Mouse (Mus musculus) olfactory bulb, adult 2 months (tissue): ENCODE measurements at regions not wholly inside any gene's neighbourhood (a gene's known extent, or its start where the extent isn't known, plus 50 kb on each side); places are given as distances from the start of the nearest gene placed in this dataset.

Source experiments
- H3K27ac ChIP-seq: fragments of 200-500 bp; 2 replicates; pipeline ENCODE4 v1.5.1; 2012; ENCODE audit warnings: low read depth, low read length; ENCODE audit not compliant: insufficient read depth
- H3K4me1 ChIP-seq: fragments of 200-500 bp; 2 replicates; pipeline ENCODE4 v1.6.1; 2012; ENCODE audit warnings: low read length; ENCODE audit not compliant: control insufficient read depth, insufficient read depth
- H3K4me3 ChIP-seq: fragments of 200-500 bp; 2 replicates; pipeline ENCODE4 v1.5.1; 2012; ENCODE audit warnings: mild to moderate bottlenecking, low read depth, low read length, moderate library complexity; ENCODE audit not compliant: insufficient read depth
- CTCF ChIP-seq: fragments of 200-500 bp; IDR thresholded peaks from 2 replicates; pipeline ENCODE4 v1.5.1; 2012; ENCODE audit warnings: low read depth, mild to moderate bottlenecking, low read length, moderate library complexity; ENCODE audit not compliant: insufficient read depth
- POLR2A ChIP-seq: fragments of 200-500 bp; IDR thresholded peaks from 2 replicates; pipeline ENCODE4 v1.6.1; 2012; ENCODE audit warnings: mild to moderate bottlenecking, low read depth, low read length, moderate library complexity; ENCODE audit not compliant: insufficient read depth
- WGBS: fragments of 180-500 bp; shearing (Covaris S2); methylation state at CpG from one replicate; pipeline ENCODE4 v1.1.7; 2018; 5-methylcytosine and 5-hydroxymethylcytosine counted together

DNA sequence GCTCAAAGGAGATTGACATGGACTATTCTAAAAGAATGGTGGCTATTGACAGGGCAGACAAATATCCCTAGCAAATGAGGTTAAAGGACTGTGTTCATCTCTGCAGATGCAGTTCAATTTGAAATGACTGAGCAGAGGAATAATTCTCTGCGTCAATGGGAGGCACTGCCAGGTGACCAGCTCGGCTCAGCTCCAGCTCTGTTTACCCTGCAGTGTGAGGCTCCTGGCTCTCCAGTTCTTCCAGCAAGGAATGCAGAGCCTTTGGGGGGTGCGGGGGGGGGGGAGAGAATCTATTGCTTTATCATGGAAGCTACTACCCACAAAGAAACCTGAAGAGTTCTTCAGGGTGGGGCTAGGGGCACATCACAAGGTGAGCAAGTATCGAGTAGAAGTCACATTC, 115.6 kb upstream of the Med14 start:
- TF ChIP-seq CTCF = no peak
- no peak for TF ChIP-seq POLR2A
- Histone ChIP-seq H3K4me1 (no peaks in the 10 kb centered on the region), H3K4me3 (no peak overlapping the region), H3K27ac (no peak overlapping the region)
- 52% methylated on average over 4 of the region's 4 CpGs for WGBS

DNA sequence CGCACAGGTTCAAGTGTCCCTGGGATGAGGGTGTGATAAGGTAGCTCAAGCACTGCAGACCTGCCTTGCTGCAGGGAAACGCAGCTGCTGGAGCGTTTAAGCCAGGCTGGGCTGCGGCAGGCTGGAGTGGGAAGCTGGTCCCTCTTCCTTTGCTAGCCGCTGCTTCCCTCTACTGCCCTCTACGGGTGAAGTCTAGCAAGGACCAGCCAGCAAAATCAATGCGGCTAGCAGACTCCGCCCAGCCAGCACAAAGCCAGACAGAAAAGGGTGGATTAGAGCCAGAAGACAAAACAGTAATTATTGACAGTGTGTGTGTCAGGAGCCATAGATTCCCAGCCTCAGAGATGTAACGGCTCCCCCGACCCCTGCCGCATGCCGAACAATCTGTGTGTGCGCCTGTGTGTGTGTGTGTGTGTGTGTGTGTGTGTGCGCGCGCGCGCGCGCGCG, 111.8 kb upstream of the Med14 start:
- no peaks in the 10 kb centered on the region for H3K4me1 ChIP-seq
- H3K4me3 ChIP-seq = peak overlapping the region; percentile 54
- 22% methylated on average over 22 of the region's 22 CpGs for WGBS
- peak overlapping the region; percentile 83; the same call in 1 of the 2 replicates for H3K27ac ChIP-seq
- TF ChIP-seq CTCF (peak; percentile 49; the same call in 1 of the 2 replicates), POLR2A (no peak)

DNA sequence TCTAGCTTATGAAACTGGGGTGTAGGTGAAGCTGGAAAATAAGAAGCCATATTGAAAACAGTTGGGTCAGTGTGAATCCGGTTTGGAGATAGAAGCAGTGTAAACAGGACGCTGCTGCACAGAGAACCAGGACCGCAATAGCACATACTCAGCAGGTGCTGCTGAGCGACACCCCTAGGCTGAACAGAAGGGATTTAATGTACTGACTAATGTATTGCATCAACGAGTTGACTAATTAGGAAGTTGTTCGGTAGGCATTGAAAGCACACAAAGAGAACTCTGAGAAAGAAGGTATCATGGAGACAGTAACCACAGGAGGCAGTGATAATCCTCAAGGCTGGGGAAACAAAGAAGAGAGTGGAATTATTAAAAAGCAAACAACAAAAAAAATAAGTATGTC, 111.4 kb upstream of the Med14 start:
- Histone ChIP-seq H3K27ac (peak overlapping the region; percentile 83; the same call in 1 of the 2 replicates), H3K4me1 (no peaks in the 10 kb centered on the region), H3K4me3 (peak overlapping the region; percentile 54)
- TF ChIP-seq POLR2A (no peak), CTCF (no peak)
- 30% methylated on average over 6 of the region's 6 CpGs for WGBS

DNA sequence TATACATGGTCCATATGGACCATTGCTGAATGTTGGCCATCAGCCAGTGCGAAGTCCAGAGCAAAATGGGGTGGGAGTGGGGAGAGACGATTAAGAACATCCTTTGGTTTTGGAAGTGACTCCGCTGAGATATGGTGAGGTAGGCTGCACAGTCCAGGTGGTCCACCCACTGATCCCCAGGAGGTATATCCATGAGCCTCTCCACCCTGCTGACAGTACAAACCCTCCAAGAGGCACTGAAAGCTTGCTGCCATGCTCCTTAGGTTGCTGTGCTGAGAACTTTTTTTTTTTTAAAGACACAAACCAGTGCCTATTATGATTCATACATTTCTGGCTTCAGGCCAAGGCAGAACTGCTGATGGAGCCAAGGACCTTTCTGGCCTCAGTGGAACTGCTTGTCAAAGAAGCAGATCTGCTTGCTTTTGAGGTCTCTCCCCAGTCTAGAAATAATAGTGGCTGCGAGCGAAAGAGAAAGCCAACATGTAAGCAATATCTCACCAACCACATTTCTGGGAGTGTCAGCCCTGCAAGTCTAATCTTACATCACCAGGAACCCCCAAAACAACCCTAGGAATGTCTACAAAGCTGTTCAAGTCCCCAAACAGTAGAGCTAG, 105.1 kb upstream of the Med14 start:
- WGBS = 88% methylated on average over 5 of the region's 5 CpGs
- TF ChIP-seq POLR2A = no peak
- TF ChIP-seq CTCF = no peak
- H3K27ac ChIP-seq = no peak overlapping the region
- no peaks in the 10 kb centered on the region for H3K4me1 ChIP-seq
- no peak overlapping the region for H3K4me3 ChIP-seq

DNA sequence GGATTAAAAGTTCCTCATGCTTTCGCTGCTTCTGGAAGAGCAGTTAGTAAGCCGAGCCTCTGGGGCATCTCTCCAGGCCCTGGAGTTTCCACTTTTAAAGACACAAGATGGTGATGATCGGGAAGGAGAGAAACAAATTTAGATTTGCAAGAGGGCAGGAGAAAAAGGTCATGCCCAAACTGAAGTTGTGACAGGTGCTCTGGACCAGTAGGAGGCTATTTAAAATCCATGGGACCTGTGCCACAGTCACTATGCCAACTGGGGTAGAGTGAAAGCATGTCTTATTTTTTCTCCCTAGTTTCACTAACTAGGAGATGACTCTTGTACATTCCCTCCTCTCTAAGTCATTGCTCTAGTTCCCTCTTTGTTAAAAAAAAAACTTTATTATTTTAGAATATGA, 104.3 kb upstream of the Med14 start:
- H3K4me3 ChIP-seq = no peak overlapping the region
- no peak overlapping the region for H3K27ac ChIP-seq
- H3K4me1 ChIP-seq = no peaks in the 10 kb centered on the region
- WGBS = 87% methylated on average over 3 of the region's 3 CpGs
- no peak for TF ChIP-seq CTCF
- TF ChIP-seq POLR2A = no peak

DNA sequence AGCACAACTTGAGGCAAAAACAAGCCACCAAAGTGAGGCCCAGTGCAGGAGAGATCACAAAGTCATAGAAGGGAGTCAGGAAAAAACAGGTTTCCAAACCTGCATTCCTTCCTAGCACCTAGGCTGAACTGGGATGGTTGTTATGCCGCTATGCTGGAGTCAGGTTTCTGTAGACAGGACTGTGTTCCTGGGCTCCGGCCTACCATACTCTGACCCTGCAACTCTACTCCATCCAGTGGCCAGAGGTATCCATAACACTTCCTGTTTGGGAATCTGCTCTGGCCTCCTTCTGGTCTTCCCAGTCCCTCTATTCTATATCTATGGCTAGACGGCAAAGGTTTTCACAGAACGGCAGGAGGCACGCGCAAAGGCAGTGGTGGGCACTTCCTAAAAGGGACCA, 98.3 kb upstream of the Med14 start:
- 86% methylated on average over 6 of the region's 6 CpGs for WGBS
- TF ChIP-seq POLR2A = no peak
- TF ChIP-seq CTCF = no peak
- Histone ChIP-seq H3K4me3 (no peak overlapping the region), H3K27ac (no peak overlapping the region), H3K4me1 (peaks cover 2% of the 10 kb centered on the region; the same call in 1 of the 2 replicates)

DNA sequence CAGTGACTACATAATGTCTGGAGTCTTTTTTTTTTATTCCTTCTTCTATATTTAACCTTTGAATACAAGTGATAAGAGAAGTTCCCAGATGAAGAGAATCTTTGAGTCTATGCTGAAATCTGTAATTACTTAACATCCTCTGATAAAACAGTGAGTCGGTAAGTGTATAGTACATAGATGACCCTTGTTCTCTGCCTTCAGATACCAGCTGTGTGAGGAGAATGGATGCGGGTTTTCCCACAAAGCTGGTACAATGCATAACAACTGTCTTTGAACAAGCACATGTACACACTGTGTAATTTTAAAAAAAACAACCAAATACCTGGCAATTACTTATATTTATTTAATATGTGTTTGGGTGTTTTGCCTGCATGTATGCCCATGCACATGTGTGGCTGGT, 96.9 kb upstream of the Med14 start:
- TF ChIP-seq POLR2A (no peak), CTCF (no peak)
- peaks cover 2% of the 10 kb centered on the region; the same call in 1 of the 2 replicates for H3K4me1 ChIP-seq
- 34% methylated on average over 2 of the region's 2 CpGs for WGBS
- no peak overlapping the region for H3K4me3 ChIP-seq
- no peak overlapping the region for H3K27ac ChIP-seq

DNA sequence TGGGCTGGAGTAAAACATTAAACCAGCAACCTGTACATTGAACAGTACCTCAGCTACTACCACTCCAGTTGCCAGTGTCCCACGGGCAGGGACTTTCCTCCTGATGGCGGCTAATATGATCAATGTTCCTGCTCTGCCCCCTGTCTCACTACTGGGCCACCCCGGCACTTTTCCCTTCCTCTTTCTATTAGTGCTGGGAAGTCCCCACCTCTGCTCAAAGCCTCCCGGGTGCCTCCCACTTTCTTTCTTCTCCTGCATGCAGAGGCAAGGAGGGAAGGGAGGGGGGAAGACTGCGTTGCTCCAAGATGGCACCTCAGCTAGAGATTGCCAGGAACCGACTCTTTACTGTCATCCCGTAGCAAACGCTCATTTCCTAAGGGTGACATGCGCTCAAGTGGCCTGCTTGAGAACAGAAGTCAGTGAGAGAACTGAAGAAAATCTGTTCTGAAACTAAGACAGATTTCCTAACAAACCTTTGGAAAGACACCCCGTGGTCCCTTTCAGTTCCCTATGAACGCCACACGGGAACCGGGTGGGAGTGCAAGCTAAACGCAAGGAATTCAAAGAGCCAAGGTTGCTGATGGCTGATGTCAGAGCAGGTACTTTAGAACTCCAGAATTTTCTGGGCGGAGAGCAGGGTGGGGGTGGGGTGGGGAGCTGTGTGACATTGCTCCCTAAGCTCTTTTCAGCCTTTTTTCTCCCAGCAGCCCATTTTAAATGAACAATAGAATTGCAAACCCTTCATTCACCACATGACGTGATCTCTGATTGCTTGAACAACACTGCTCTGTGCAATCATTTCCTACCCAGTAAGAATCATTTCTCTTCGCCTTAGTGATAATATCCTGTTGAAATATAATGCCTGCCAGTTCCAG, 96.2 kb upstream of the Med14 start:
- Histone ChIP-seq H3K4me1 (peaks cover 2% of the 10 kb centered on the region; the same call in 1 of the 2 replicates), H3K27ac (peak overlapping the region; percentile 31), H3K4me3 (peak overlapping the region; percentile 31)
- no peak for TF ChIP-seq POLR2A
- TF ChIP-seq CTCF = no peak
- 15% methylated on average over 17 of the region's 17 CpGs for WGBS

DNA sequence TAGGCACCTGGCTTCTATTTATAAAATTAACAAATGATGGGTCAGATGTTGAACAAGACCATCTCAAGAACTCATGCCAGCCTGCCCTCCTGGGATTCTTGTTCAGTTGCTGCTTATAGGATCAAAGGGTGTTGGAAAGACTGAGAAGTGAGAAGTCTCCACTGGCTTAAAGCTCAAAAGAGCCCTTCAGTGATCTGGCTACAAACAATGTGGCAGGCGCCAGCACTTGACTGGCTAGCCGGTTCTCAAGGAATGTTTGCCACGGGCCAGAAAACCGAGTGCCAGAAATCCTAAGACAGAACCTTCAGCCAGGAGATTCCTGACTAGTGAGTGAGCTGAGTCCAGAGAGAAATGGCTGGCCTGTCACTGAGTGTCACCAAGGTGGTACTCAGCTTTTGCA, 93.6 kb upstream of the Med14 start:
- WGBS = 54% methylated on average over 4 of the region's 4 CpGs
- Histone ChIP-seq H3K4me1 (peaks cover 2% of the 10 kb centered on the region; the same call in 1 of the 2 replicates), H3K4me3 (no peak overlapping the region), H3K27ac (no peak overlapping the region)
- no peak for TF ChIP-seq CTCF
- no peak for TF ChIP-seq POLR2A
